Mouse (Mus musculus): Measurements from ENCODE around the gene Creb3l2. TPM values are rescaled to one million over a fixed set of nuclear protein-coding genes. Genes with fewer than 3 reads are reported as not detected.

The Creb3l2 gene
- polyA plus RNA-seq, 1 experiment: 0.01 TPM

- no peaks in the 10 kb centered on the region for H3K4me1 ChIP-seq (ENCODE audit: control insufficient read depth)
- peaks cover 2% of the 10 kb centered on the region; the same call in 1 of the 2 replicates for H3K36me3 ChIP-seq (ENCODE audit: control insufficient read depth)
- no peaks in the 10 kb centered on the region for H3K9me3 ChIP-seq (ENCODE audit: control insufficient read depth, low read length)
- TF ChIP-seq GATA1 (IDR thresholded peaks at IDR 0.05; ENCODE audit: low read length) (no peak), TAL1 (IDR thresholded peaks at IDR 0.05; ENCODE audit: low read length) (no peak)
- no peak overlapping the region for H3K4me3 ChIP-seq (replicated peaks)
- no peaks in the 10 kb centered on the region for H3K27me3 ChIP-seq (ENCODE audit: control insufficient read depth)
Measured at GRCm38 (mm10) chr6:37336381-37336780, 105.6 kb downstream of the Creb3l2 start.

GRCm38 (mm10) chr6:37332846-37333245 lies 109.1 kb downstream of the Creb3l2 start:
- Histone ChIP-seq H3K36me3 (ENCODE audit: control insufficient read depth) (no peaks in the 10 kb centered on the region; the same call in 1 of the 2 replicates), H3K9me3 (ENCODE audit: control insufficient read depth, low read length) (no peaks in the 10 kb centered on the region), H3K4me1 (ENCODE audit: control insufficient read depth) (no peaks in the 10 kb centered on the region), H3K4me3 (replicated peaks) (no peak overlapping the region), H3K27me3 (ENCODE audit: control insufficient read depth) (no peaks in the 10 kb centered on the region)
- TF ChIP-seq GATA1 (IDR thresholded peaks at IDR 0.05; ENCODE audit: low read length): no peak
- no peak for TF ChIP-seq TAL1 (IDR thresholded peaks at IDR 0.05; ENCODE audit: low read length)

- no peaks in the 10 kb centered on the region for H3K27me3 ChIP-seq (ENCODE audit: control insufficient read depth)
- TF ChIP-seq GATA1 (IDR thresholded peaks at IDR 0.05; ENCODE audit: low read length): no peak
- TF ChIP-seq TAL1 (IDR thresholded peaks at IDR 0.05; ENCODE audit: low read length): no peak
- H3K36me3 ChIP-seq (ENCODE audit: control insufficient read depth): no peaks in the 10 kb centered on the region; the same call in 1 of the 2 replicates
- no peaks in the 10 kb centered on the region for H3K4me1 ChIP-seq (ENCODE audit: control insufficient read depth)
- H3K9me3 ChIP-seq (ENCODE audit: control insufficient read depth, low read length): no peaks in the 10 kb centered on the region
- H3K4me3 ChIP-seq (replicated peaks): no peak overlapping the region
Measured at GRCm38 (mm10) chr6:37329901-37330864, 111.8 kb downstream of the Creb3l2 start.

- Histone ChIP-seq H3K36me3 (ENCODE audit: control insufficient read depth) (no peaks in the 10 kb centered on the region; the same call in 1 of the 2 replicates), H3K4me3 (replicated peaks) (no peak overlapping the region), H3K4me1 (ENCODE audit: control insufficient read depth) (no peaks in the 10 kb centered on the region), H3K27me3 (ENCODE audit: control insufficient read depth) (no peaks in the 10 kb centered on the region), H3K9me3 (ENCODE audit: control insufficient read depth, low read length) (no peaks in the 10 kb centered on the region)
- no peak for TF ChIP-seq GATA1 (IDR thresholded peaks at IDR 0.05; ENCODE audit: low read length)
- no peak for TF ChIP-seq TAL1 (IDR thresholded peaks at IDR 0.05; ENCODE audit: low read length)
Measured at GRCm38 (mm10) chr6:37329376-37329775, 112.6 kb downstream of the Creb3l2 start.

DNA sequence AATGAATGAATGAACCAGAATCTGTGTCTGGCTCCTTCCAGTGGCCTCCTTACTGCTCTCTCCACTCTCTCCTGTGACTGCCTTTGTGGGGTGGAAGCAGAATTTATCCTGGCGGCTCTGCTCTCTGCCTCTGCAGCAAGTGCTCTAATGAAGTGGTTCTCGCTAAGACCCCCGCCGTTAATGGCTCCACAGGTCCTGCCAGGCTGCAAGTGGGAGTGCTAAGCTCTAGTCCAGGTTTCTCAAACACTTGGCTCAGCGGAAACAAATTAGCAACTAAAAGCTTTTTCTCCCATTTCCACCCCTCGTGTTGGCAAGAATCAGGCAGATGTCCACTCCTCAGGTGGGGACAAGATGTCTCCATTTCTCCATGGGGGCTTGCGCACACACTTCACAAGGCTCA lies 113.3 kb downstream of the Creb3l2 start:
- Histone ChIP-seq H3K4me3 (replicated peaks) (no peak overlapping the region), H3K4me1 (ENCODE audit: control insufficient read depth) (no peaks in the 10 kb centered on the region), H3K27me3 (ENCODE audit: control insufficient read depth) (no peaks in the 10 kb centered on the region), H3K9me3 (ENCODE audit: control insufficient read depth, low read length) (no peaks in the 10 kb centered on the region), H3K36me3 (ENCODE audit: control insufficient read depth) (no peaks in the 10 kb centered on the region; the same call in 1 of the 2 replicates)
- TF ChIP-seq GATA1 (IDR thresholded peaks at IDR 0.05; ENCODE audit: low read length) (no peak), TAL1 (IDR thresholded peaks at IDR 0.05; ENCODE audit: low read length) (no peak)

GRCm38 (mm10) chr6:37327519-37327918 lies 114.4 kb downstream of the Creb3l2 start:
- Histone ChIP-seq H3K36me3 (ENCODE audit: control insufficient read depth) (no peaks in the 10 kb centered on the region; the same call in 1 of the 2 replicates), H3K27me3 (ENCODE audit: control insufficient read depth) (no peaks in the 10 kb centered on the region), H3K4me3 (replicated peaks) (no peak overlapping the region), H3K4me1 (ENCODE audit: control insufficient read depth) (no peaks in the 10 kb centered on the region), H3K9me3 (ENCODE audit: control insufficient read depth, low read length) (no peaks in the 10 kb centered on the region)
- no peak for TF ChIP-seq TAL1 (IDR thresholded peaks at IDR 0.05; ENCODE audit: low read length)
- no peak for TF ChIP-seq GATA1 (IDR thresholded peaks at IDR 0.05; ENCODE audit: low read length)

- Histone ChIP-seq H3K27me3 (ENCODE audit: control insufficient read depth) (no peaks in the 10 kb centered on the region), H3K36me3 (ENCODE audit: control insufficient read depth) (no peaks in the 10 kb centered on the region; the same call in 1 of the 2 replicates), H3K4me1 (ENCODE audit: control insufficient read depth) (no peaks in the 10 kb centered on the region), H3K9me3 (ENCODE audit: control insufficient read depth, low read length) (no peaks in the 10 kb centered on the region), H3K4me3 (replicated peaks) (no peak overlapping the region)
- no peak for TF ChIP-seq GATA1 (IDR thresholded peaks at IDR 0.05; ENCODE audit: low read length)
- TF ChIP-seq TAL1 (IDR thresholded peaks at IDR 0.05; ENCODE audit: low read length): no peak
Measured at GRCm38 (mm10) chr6:37326603-37326955, 115.4 kb downstream of the Creb3l2 start.

GRCm38 (mm10) chr6:37325906-37326602 lies 115.9 kb downstream of the Creb3l2 start:
- Histone ChIP-seq H3K36me3 (ENCODE audit: control insufficient read depth) (no peaks in the 10 kb centered on the region), H3K4me3 (replicated peaks) (no peak overlapping the region), H3K27me3 (ENCODE audit: control insufficient read depth) (no peaks in the 10 kb centered on the region), H3K9me3 (ENCODE audit: control insufficient read depth, low read length) (no peaks in the 10 kb centered on the region), H3K4me1 (ENCODE audit: control insufficient read depth) (no peaks in the 10 kb centered on the region)
- TF ChIP-seq GATA1 (IDR thresholded peaks at IDR 0.05; ENCODE audit: low read length): no peak
- TF ChIP-seq TAL1 (IDR thresholded peaks at IDR 0.05; ENCODE audit: low read length): no peak

DNA sequence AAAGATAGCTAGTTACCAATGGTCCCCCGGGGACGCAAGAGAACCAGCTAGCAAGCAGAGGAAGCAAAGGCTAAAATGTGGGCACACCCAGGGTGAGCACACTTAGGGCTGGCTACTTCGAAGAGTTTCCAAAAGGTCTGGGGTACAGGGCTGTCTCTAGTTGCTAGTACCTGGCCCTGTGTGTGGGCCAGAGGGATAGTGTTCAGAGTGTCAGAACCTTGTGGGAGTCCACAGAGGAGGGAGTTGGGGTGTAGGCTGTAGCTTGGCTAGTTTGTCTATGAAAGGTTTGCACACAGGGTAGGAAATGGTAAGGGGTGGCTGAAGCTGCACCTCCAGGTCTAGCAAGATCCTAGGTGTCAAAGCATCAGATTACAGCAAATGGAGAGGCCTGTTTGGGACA lies 116.9 kb downstream of the Creb3l2 start:
- Histone ChIP-seq H3K36me3 (ENCODE audit: control insufficient read depth) (no peaks in the 10 kb centered on the region), H3K9me3 (ENCODE audit: control insufficient read depth, low read length) (no peaks in the 10 kb centered on the region)

More for the DNA sequence above, 116.9 kb downstream of the Creb3l2 start:
- no peak for TF ChIP-seq GATA1 (IDR thresholded peaks at IDR 0.05; ENCODE audit: low read length)
- no peak for TF ChIP-seq TAL1 (IDR thresholded peaks at IDR 0.05; ENCODE audit: low read length)
- Histone ChIP-seq H3K4me3 (replicated peaks) (no peak overlapping the region), H3K4me1 (ENCODE audit: control insufficient read depth) (no peaks in the 10 kb centered on the region), H3K27me3 (ENCODE audit: control insufficient read depth) (no peaks in the 10 kb centered on the region)
